Mouse (Mus musculus) embryonic facial prominence, embryonic 15.5 days (tissue): ENCODE results near the gene Xpc. TPM values are rescaled to one million over a fixed set of nuclear protein-coding genes. Genes with fewer than 3 reads are reported as not detected.
A peak's percentile ranks its signal among the peaks of the same experiment; 100 is the strongest.

Experiments used
- ATAC-seq: fragments of 200-750 bp; cut with Nextera tagmentation; 2 replicates; pipeline ENCODE4 v1.8.0; 2017; ENCODE audit warnings: low read depth, moderate TSS enrichment; ENCODE audit not compliant: insufficient number of reproducible peaks, low FRiP score, low TSS enrichment
- H3K27ac ChIP-seq: fragments of 300-500 bp; sonication (generic); replicated peaks from 2 replicates; pipeline ENCODE4 v1.5.1; 2015; ENCODE audit warnings: mild to moderate bottlenecking, inconsistent platforms
- H3K27me3 ChIP-seq: fragments of 300-500 bp; sonication (generic); 2 replicates; pipeline ENCODE4 v1.6.1; 2015; ENCODE audit warnings: inconsistent platforms
- H3K36me3 ChIP-seq: fragments of 300-500 bp; sonication (generic); 2 replicates; pipeline ENCODE4 v1.6.1; 2015; ENCODE audit warnings: mild to moderate bottlenecking, inconsistent platforms
- H3K4me1 ChIP-seq: fragments of 300-500 bp; sonication (generic); 2 replicates; pipeline ENCODE4 v1.6.1; 2015; ENCODE audit warnings: inconsistent platforms
- H3K4me2 ChIP-seq: fragments of 300-500 bp; sonication (generic); replicated peaks from 2 replicates; pipeline ENCODE4 v1.6.1; 2015; ENCODE audit warnings: mild to moderate bottlenecking, inconsistent platforms
- H3K4me3 ChIP-seq: fragments of 300-500 bp; sonication (generic); replicated peaks from 2 replicates; pipeline ENCODE4 v1.5.1; 2015; ENCODE audit warnings: mild to moderate bottlenecking, inconsistent platforms
- H3K9ac ChIP-seq: fragments of 300-500 bp; sonication (generic); 2 replicates; pipeline ENCODE4 v1.6.1; 2015; ENCODE audit warnings: inconsistent platforms
- H3K9me3 ChIP-seq: fragments of 300-500 bp; sonication (generic); replicated peaks from 2 replicates; pipeline ENCODE4 v1.6.1; 2016; ENCODE audit warnings: inconsistent platforms
- WGBS: fragments of 180-500 bp; shearing (Covaris S2); methylation state at CpG from one replicate; pipeline ENCODE4 v1.1.7; 2015; 5-methylcytosine and 5-hydroxymethylcytosine counted together
- polyA plus RNA-seq: library from polyadenylated mRNA; unstranded; fragments of >200 nt; fragmentation: Nextera tagmentation; extraction: Ambion mirVana; gene quantifications from 2 replicates; pipeline ENCODE4 v1.2.1, GENCODE M21; 2015

The Xpc gene
- polyA plus RNA-seq, 1 experiment from 2014 or later = 19.7 TPM

GRCm38 (mm10) chr6:91491004-91491403 lies 24.7 kb downstream of the Xpc start:
- Histone ChIP-seq H3K27ac (no peak overlapping the region), H3K4me2 (no peak overlapping the region), H3K9ac (no peak overlapping the region), H3K4me3 (no peak overlapping the region), H3K9me3 (no peaks in the 10 kb centered on the region), H3K4me1 (no peaks in the 10 kb centered on the region), H3K27me3 (no peaks in the 10 kb centered on the region), H3K36me3 (peaks cover 89% of the 10 kb centered on the region)
- no peak for ATAC-seq
- WGBS = 73% methylated on average over 6 of the region's 6 CpGs

GRCm38 (mm10) chr6:91489872-91490271 lies 25.8 kb downstream of the Xpc start:
- no peak for ATAC-seq
- Histone ChIP-seq H3K4me3 (no peak overlapping the region), H3K36me3 (peaks cover 89% of the 10 kb centered on the region), H3K4me2 (no peak overlapping the region), H3K27ac (no peak overlapping the region), H3K4me1 (no peaks in the 10 kb centered on the region), H3K9me3 (no peaks in the 10 kb centered on the region), H3K27me3 (no peaks in the 10 kb centered on the region), H3K9ac (no peak overlapping the region)
- 80% methylated on average over 10 of the region's 10 CpGs for WGBS

GRCm38 (mm10) chr6:91488496-91489212 lies 27.0 kb downstream of the Xpc start:
- no peak overlapping the region for H3K4me2 ChIP-seq
- no peaks in the 10 kb centered on the region for H3K9me3 ChIP-seq
- ATAC-seq = no peak
- peaks cover 91% of the 10 kb centered on the region for H3K36me3 ChIP-seq
- H3K4me3 ChIP-seq = no peak overlapping the region
- 79% methylated on average over 9 of the region's 9 CpGs for WGBS
- H3K27ac ChIP-seq = no peak overlapping the region
- no peaks in the 10 kb centered on the region for H3K4me1 ChIP-seq
- no peaks in the 10 kb centered on the region for H3K27me3 ChIP-seq
- no peak overlapping the region for H3K9ac ChIP-seq

- ATAC-seq = no peak
- WGBS = 91% methylated on average over 15 of the region's 15 CpGs
- H3K4me2 ChIP-seq = no peak overlapping the region
Measured at GRCm38 (mm10) chr6:91486736-91487453, 28.8 kb downstream of the Xpc start.

GRCm38 (mm10) chr6:91483371-91483770 lies 32.3 kb downstream of the Xpc start:
- no peak overlapping the region for H3K4me2 ChIP-seq
- no peak overlapping the region for H3K9ac ChIP-seq
- no peaks in the 10 kb centered on the region for H3K4me1 ChIP-seq
- no peak overlapping the region for H3K4me3 ChIP-seq
- H3K27me3 ChIP-seq = no peaks in the 10 kb centered on the region
- peaks cover 99% of the 10 kb centered on the region for H3K36me3 ChIP-seq
- no peak overlapping the region for H3K27ac ChIP-seq
- no peaks in the 10 kb centered on the region for H3K9me3 ChIP-seq
- ATAC-seq = no peak
- 88% methylated on average over 2 of the region's 2 CpGs for WGBS

More at GRCm38 (mm10) chr6:91486736-91487453, 28.8 kb downstream of the Xpc start:
- H3K27me3 ChIP-seq = no peaks in the 10 kb centered on the region
- no peaks in the 10 kb centered on the region for H3K4me1 ChIP-seq
- H3K4me3 ChIP-seq = no peak overlapping the region
- no peak overlapping the region for H3K9ac ChIP-seq
- H3K9me3 ChIP-seq = no peaks in the 10 kb centered on the region
- peaks cover 92% of the 10 kb centered on the region for H3K36me3 ChIP-seq
- H3K27ac ChIP-seq = no peak overlapping the region

- no peak overlapping the region for H3K27ac ChIP-seq
- no peak overlapping the region for H3K4me2 ChIP-seq
- 80% methylated on average over 2 of the region's 2 CpGs for WGBS
- peaks cover 54% of the 10 kb centered on the region for H3K36me3 ChIP-seq
- H3K4me1 ChIP-seq = peaks cover 23% of the 10 kb centered on the region
- ATAC-seq = no peak
- H3K4me3 ChIP-seq = no peak overlapping the region
- no peaks in the 10 kb centered on the region for H3K27me3 ChIP-seq
- no peaks in the 10 kb centered on the region for H3K9me3 ChIP-seq
- no peak overlapping the region for H3K9ac ChIP-seq
Measured at GRCm38 (mm10) chr6:91476541-91476940, 39.1 kb downstream of the Xpc start.

- WGBS = 41% methylated on average over 9 of the region's 9 CpGs
- H3K27ac ChIP-seq = 0 out of 2 replicates have a peak overlapping the region, but pooled peaks have one; percentile 72
- peaks cover 23% of the 10 kb centered on the region for H3K4me1 ChIP-seq
- no peak for ATAC-seq
- peak overlapping the region; percentile 76 for H3K4me2 ChIP-seq
- peak overlapping the region; percentile 87 for H3K4me3 ChIP-seq
- peaks cover 34% of the 10 kb centered on the region for H3K36me3 ChIP-seq
- H3K9me3 ChIP-seq = no peaks in the 10 kb centered on the region
- no peaks in the 10 kb centered on the region for H3K27me3 ChIP-seq
- peak overlapping the region; percentile 53 for H3K9ac ChIP-seq
Measured at GRCm38 (mm10) chr6:91474441-91475190, 41.1 kb downstream of the Xpc start.

GRCm38 (mm10) chr6:91473805-91474440 lies 41.8 kb downstream of the Xpc start:
- H3K4me2 ChIP-seq = peak overlapping the region; percentile 76
- H3K9me3 ChIP-seq = no peaks in the 10 kb centered on the region
- H3K4me1 ChIP-seq = peaks cover 23% of the 10 kb centered on the region
- H3K27me3 ChIP-seq = no peaks in the 10 kb centered on the region
- peaks cover 27% of the 10 kb centered on the region for H3K36me3 ChIP-seq
- ATAC-seq = peak; percentile 26
- peak overlapping the region; percentile 87 for H3K4me3 ChIP-seq
- H3K9ac ChIP-seq = peak overlapping the region; percentile 53
- peak overlapping the region; percentile 72 for H3K27ac ChIP-seq
- WGBS = under 1% methylated on average over 27 of the region's 27 CpGs

- Histone ChIP-seq H3K27ac (peak within 1 kb of the TSS; percentile 84), H3K36me3 (peaks cover 20% of the 10 kb centered on the region), H3K9ac (peak within 1 kb of the TSS; percentile 85), H3K27me3 (no peaks in the 10 kb centered on the region), H3K4me1 (peaks cover 23% of the 10 kb centered on the region), H3K9me3 (no peaks in the 10 kb centered on the region), H3K4me2 (peak within 1 kb of the TSS; percentile 76), H3K4me3 (peak within 1 kb of the TSS; percentile 87)
- under 1% methylated on average over 67 of the region's 74 CpGs for WGBS
- peak; percentile 96 for ATAC-seq
Measured at GRCm38 (mm10) chr6:91472868-91473804, 42.6 kb downstream of the Xpc start, which contains the start of the genes Chchd4 and Tmem43. Gene Chchd4, minus strand, starts transcription at chr6:91473546. Gene Tmem43, plus strand, starts transcription at chr6:91473703.

GRCm38 (mm10) chr6:91472319-91472718 lies 43.4 kb downstream of the Xpc start:
- no peak for ATAC-seq
- WGBS = 23% methylated on average over 6 of the region's 6 CpGs
- H3K4me3 ChIP-seq = peak overlapping the region; percentile 87
- H3K27me3 ChIP-seq = no peaks in the 10 kb centered on the region
- peaks cover 23% of the 10 kb centered on the region for H3K4me1 ChIP-seq
- H3K36me3 ChIP-seq = peaks cover 17% of the 10 kb centered on the region
- peak overlapping the region; percentile 85 for H3K9ac ChIP-seq
- no peaks in the 10 kb centered on the region for H3K9me3 ChIP-seq
- H3K4me2 ChIP-seq = peak overlapping the region; percentile 72
- peak overlapping the region; percentile 84; the same call in 1 of the 2 replicates for H3K27ac ChIP-seq
